Mouse (Mus musculus) hindbrain, postnatal 0 days (tissue): Measurements from ENCODE around the gene Trim15. TPM values are rescaled to one million over a fixed set of nuclear protein-coding genes. Genes with fewer than 3 reads are reported as not detected.

ENCODE experiments used
- ATAC-seq: fragments of 200-750 bp; cut with Nextera tagmentation; 2 replicates; pipeline ENCODE4 v1.8.0; 2017; ENCODE audit warnings: mild to moderate bottlenecking, moderate TSS enrichment, moderate library complexity
- DNase-seq: peaks from one replicate; pipeline ENCODE4 v3.0.0-alpha.2; 2015; ENCODE audit warnings: low spot score
- H3K27ac ChIP-seq: fragments of 300-500 bp; sonication (generic); 2 replicates; pipeline ENCODE4 v1.5.1; 2014; ENCODE audit warnings: mild to moderate bottlenecking
- H3K27me3 ChIP-seq: fragments of 300-500 bp; sonication (generic); 2 replicates; pipeline ENCODE4 v1.6.1; 2014; ENCODE audit warnings: low read length, mixed read lengths; ENCODE audit not compliant: insufficient read depth
- H3K36me3 ChIP-seq: fragments of 300-500 bp; sonication (generic); 2 replicates; pipeline ENCODE4 v1.6.1; 2014; ENCODE audit warnings: low read length, mixed read lengths; ENCODE audit not compliant: insufficient read depth
- H3K4me1 ChIP-seq: fragments of 300-500 bp; sonication (generic); 2 replicates; pipeline ENCODE4 v1.6.1; 2014; ENCODE audit warnings: antibody characterized with exemption, low read length, mixed read lengths; ENCODE audit not compliant: insufficient read depth
- H3K4me2 ChIP-seq: fragments of 300-500 bp; sonication (generic); 2 replicates; pipeline ENCODE4 v1.6.1; 2014; ENCODE audit warnings: low read depth, mild to moderate bottlenecking, low read length, moderate library complexity, mixed read lengths
- H3K4me3 ChIP-seq: fragments of 300-500 bp; sonication (generic); 2 replicates; pipeline ENCODE4 v1.5.1; 2014; ENCODE audit warnings: low read length
- H3K9ac ChIP-seq: fragments of 300-500 bp; sonication (generic); replicated peaks from 2 replicates; pipeline ENCODE4 v1.6.1; 2014; ENCODE audit warnings: mild to moderate bottlenecking, low read length, moderate library complexity, mixed read lengths
- H3K9me3 ChIP-seq: fragments of 300-500 bp; sonication (generic); 2 replicates; pipeline ENCODE4 v1.6.1; 2016; ENCODE audit warnings: low read length, mixed read lengths
- CTCF ChIP-seq: IDR thresholded peaks from 2 replicates; pipeline ENCODE4 v1.5.1; 2016; ENCODE audit warnings: antibody characterized with exemption, control low read depth, low read depth
- WGBS: fragments of 180-500 bp; shearing (Covaris S2); extraction: QIAGEN DNeasy Blood & Tissue Kit; methylation state at CpG from one replicate; pipeline ENCODE4 v1.1.7; 2014; 5-methylcytosine and 5-hydroxymethylcytosine counted together
- polyA plus RNA-seq: library from polyadenylated mRNA; unstranded; fragments of >200 nt; fragmentation: Nextera tagmentation; extraction: Ambion mirVana; gene quantifications from 2 replicates; pipeline ENCODE4 v1.2.1, GENCODE M21; 2015
- total RNA-seq: library from RNA; depleted of rRNA; stranded (reverse); fragments of >200 nt; gene quantifications from 2 replicates; pipeline ENCODE4 v1.2.3, GENCODE M21; 2014

The Trim15 gene
- total and polyA plus RNA-seq, 2 experiments from 2014 or later, result 0.40 TPM; not detected in 1

DNA sequence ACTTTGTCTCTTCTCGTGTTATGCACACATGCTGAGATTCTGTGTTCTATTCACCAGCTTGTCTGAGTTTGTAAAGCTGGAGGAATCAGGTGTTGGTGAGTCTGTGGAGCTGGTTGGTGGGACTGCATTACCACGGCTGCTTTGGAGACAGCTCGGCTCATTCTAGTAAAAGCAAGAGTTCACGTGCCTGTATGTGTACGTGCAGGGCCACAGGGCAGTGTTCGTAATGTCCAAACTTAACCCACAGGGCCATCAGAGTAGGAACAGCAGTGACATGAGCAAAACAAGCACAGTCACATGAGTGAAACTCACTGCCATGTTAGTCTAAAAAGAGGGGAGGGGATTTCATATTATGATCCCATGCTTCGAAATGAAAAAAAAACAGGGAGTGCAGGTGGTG lies 23.3 kb downstream of the Trim15 start:
- H3K4me1 ChIP-seq, result no peaks in the 10 kb centered on the region
- no peak for DNase-seq
- no peaks in the 10 kb centered on the region for H3K27me3 ChIP-seq
- TF ChIP-seq CTCF, result no peak
- 72% methylated on average over 7 of the region's 7 CpGs for WGBS
- no peaks in the 10 kb centered on the region for H3K9me3 ChIP-seq
- H3K4me3 ChIP-seq, result no peak overlapping the region
- H3K27ac ChIP-seq, result no peak overlapping the region
- H3K36me3 ChIP-seq, result peaks cover 5% of the 10 kb centered on the region; the same call in 1 of the 2 replicates
- ATAC-seq, result no peak
- H3K4me2 ChIP-seq, result no peak overlapping the region
- no peak overlapping the region for H3K9ac ChIP-seq

DNA sequence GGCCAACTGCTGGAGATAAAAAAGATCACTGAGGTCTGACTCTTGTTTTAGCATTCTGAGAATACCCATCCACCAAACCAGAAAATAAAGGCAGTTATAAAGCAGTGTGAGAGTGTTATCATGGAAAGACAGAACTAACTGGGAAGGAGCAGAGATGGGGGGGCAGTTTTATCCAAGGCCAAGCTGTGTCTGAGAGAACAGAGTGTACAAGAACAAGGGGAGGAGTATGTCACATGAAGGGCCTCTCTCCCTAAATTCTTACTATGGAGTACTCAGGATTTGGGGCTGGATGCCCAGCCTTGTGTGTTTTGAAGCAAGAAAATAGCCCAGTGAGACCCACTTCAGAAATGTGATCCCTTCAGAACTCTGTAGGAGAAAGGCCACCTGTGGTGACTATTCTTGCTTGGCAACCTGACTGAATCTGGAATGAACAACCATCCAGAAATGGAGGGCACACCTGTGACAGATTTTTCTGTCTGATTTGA lies 26.0 kb downstream of the Trim15 start:
- no peaks in the 10 kb centered on the region for H3K9me3 ChIP-seq
- DNase-seq (no peak), ATAC-seq (no peak)
- H3K4me3 ChIP-seq, result no peak overlapping the region
- no peak overlapping the region for H3K4me2 ChIP-seq
- no peak for TF ChIP-seq CTCF
- H3K9ac ChIP-seq, result no peak overlapping the region
- peaks cover 12% of the 10 kb centered on the region for H3K4me1 ChIP-seq
- H3K27ac ChIP-seq, result no peak overlapping the region
- H3K27me3 ChIP-seq, result no peaks in the 10 kb centered on the region
- H3K36me3 ChIP-seq, result peaks cover 5% of the 10 kb centered on the region; the same call in 1 of the 2 replicates

DNA sequence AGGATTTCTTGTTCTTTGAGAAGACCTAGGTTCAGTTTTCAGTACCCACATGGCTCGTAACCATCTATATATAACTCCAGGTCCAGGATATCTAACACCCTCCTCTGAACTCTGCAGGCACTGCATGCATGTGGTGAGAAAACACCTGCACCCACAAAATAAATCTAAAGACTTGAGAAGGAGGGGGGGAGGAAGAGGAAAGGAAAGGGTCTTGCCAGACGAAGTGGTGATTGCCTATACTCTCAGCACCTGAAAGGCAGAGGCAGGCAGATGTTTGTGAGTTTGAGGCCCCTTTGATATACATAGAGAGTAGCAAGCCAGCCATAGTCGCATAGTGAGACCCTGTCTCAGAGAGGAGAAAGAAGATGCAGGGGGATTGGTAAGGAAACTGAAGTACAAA lies 27.1 kb downstream of the Trim15 start:
- no peak overlapping the region for H3K4me2 ChIP-seq
- H3K27ac ChIP-seq, result no peak overlapping the region
- WGBS, result 89% methylated on average over 3 of the region's 3 CpGs
- H3K9ac ChIP-seq, result no peak overlapping the region
- H3K36me3 ChIP-seq, result peaks cover 5% of the 10 kb centered on the region; the same call in 1 of the 2 replicates
- ATAC-seq, result no peak
- H3K27me3 ChIP-seq, result no peaks in the 10 kb centered on the region
- H3K4me3 ChIP-seq, result no peak overlapping the region
- TF ChIP-seq CTCF, result no peak
- DNase-seq, result no peak
- peaks cover 12% of the 10 kb centered on the region for H3K4me1 ChIP-seq
- H3K9me3 ChIP-seq, result no peaks in the 10 kb centered on the region

DNA sequence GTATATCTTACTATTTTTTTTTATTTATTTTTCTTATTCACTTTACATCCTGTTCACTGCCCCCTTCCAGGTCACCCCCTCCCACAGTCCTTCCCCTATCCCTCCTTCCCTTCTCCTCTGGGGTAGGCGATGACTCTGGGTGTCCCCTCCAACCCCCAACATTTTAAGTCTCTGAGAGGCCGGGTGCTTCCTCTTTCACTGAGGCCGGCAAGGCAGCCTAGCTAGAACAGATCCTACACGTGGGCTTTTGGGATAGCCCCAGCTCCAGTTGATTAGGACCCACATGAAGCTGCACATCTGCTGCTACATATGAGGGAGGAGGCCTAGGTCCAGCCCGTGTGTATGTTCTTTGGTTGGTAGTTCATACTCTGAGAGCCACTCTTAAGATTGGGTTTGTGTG lies 28.0 kb downstream of the Trim15 start:
- H3K27me3 ChIP-seq, result no peaks in the 10 kb centered on the region
- no peak overlapping the region for H3K9ac ChIP-seq
- no peak for TF ChIP-seq CTCF
- no peaks in the 10 kb centered on the region for H3K9me3 ChIP-seq
- no peak overlapping the region for H3K4me3 ChIP-seq
- 84% methylated on average over 5 of the region's 5 CpGs for WGBS
- peaks cover 12% of the 10 kb centered on the region for H3K4me1 ChIP-seq
- no peak overlapping the region for H3K27ac ChIP-seq
- ATAC-seq (no peak), DNase-seq (no peak)
- no peak overlapping the region for H3K4me2 ChIP-seq
- peaks cover 5% of the 10 kb centered on the region; the same call in 1 of the 2 replicates for H3K36me3 ChIP-seq

DNA sequence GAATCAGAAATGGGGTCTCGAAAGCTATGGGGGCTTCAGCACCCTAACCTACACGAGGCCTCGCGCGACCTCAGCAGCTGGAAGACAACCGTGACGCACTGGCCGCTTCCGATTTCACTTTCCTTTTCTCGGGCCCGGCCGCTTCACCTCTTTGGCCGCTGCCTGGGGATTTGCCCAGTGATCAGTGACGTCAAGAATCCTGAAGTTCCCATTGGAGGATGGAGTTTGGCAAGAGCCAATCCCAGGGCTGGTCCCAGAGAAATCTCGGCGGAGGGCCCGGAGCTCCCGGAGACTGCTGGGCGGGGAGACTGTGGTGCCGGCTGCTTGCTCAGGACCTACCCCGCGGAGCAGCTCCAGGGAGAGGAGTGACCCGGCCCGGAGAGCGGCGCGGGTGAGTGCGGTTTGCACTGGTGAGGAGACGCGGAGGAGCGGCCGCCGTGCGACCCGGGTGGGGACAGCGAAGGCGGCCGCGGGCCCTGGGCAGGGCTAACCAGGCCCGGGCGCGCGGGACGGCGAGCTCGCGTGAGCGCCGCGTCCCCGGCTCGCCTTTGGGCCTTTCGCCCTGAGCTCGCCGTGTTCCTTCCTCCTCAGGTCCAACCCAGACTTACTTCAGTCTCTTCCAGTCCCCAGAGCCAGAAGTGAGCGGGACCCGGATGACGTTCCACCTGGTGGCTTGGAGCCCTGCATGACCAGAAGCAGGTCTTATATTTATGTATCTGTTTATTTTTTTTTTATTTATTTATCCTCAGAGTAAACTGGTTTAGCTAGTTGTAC lies 29.9 kb downstream of the Trim15 start, which contains the start of gene Trim26:
Gene Trim26 (plus strand): TSS at position 261 of the 774 bp plus-strand sequence.
- DNase-seq, result peak; percentile 98
- Histone ChIP-seq H3K36me3 (no peaks in the 10 kb centered on the region), H3K27me3 (no peaks in the 10 kb centered on the region), H3K27ac (peak within 1 kb of the TSS; percentile 91), H3K4me2 (peak within 1 kb of the TSS; percentile 64), H3K4me3 (peak within 1 kb of the TSS; percentile 87), H3K4me1 (peaks cover 12% of the 10 kb centered on the region), H3K9me3 (no peaks in the 10 kb centered on the region), H3K9ac (peak within 1 kb of the TSS; percentile 91)
- peak; percentile 99 for ATAC-seq
- no peak for TF ChIP-seq CTCF
- WGBS, result under 1% methylated on average over 56 of the region's 58 CpGs

DNA sequence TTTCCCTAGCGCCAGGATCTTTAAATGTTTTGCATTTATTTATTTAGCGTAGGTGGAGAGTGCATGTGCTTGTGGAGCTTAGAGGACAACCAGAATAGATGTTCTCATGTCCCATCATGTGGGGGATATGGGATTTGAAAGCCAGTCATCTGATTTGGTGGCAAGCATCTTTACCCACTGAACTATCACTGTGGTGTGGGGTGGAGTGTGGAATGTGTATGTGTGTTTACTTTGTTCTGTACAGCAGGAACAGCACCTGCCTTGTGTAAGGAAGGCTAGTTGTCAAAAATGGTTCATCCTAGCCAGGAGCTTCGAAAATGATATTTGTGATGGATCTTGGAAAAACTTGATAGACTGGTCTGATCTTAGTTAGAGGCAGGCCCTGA lies 30.6 kb downstream of the Trim15 start:
- Histone ChIP-seq H3K4me1 (peaks cover 12% of the 10 kb centered on the region), H3K4me2 (peak overlapping the region; percentile 64), H3K27me3 (no peaks in the 10 kb centered on the region), H3K27ac (peak overlapping the region; percentile 76), H3K36me3 (no peaks in the 10 kb centered on the region), H3K9me3 (no peaks in the 10 kb centered on the region), H3K4me3 (peak overlapping the region; percentile 87), H3K9ac (peak overlapping the region; percentile 91)
- DNase-seq (no peak), ATAC-seq (peak; percentile 33)
- 12% methylated on average over 3 of the region's 3 CpGs for WGBS
- TF ChIP-seq CTCF, result no peak
